Mouse (Mus musculus) natural killer cell, adult 2 months (primary cell): ENCODE data around the gene Atp2a3.
A peak's percentile ranks its signal among the peaks of the same experiment; 100 is the strongest.

Experiments
- DNase-seq, 2 experiments: peaks; one replicate each; pipeline ENCODE4 v3.0.0; 2022; ENCODE audit warnings: low spot score in 2 of 2

Atp2a3 gene

DNA sequence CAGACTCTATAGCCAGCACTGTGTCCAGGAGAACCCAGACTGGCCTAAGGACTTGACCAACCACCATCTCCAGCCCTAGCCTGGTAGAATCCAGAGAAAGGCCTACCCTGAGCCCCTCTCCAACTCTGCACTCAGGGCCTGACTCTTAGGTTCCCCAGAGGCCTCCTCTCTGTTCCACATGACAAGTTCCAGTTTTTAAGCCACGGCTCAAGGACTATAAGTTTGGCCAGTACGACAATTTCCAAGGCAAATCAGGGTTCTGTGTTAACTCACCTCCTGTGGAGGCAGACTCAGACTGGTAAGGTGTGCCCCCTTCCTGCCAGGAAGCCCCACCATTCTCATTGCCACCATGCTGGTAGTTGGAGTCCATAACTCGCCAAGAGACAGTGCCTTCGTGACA lies 6.8 kb upstream of the Atp2a3 start:
- DNase-seq = no peak

DNA sequence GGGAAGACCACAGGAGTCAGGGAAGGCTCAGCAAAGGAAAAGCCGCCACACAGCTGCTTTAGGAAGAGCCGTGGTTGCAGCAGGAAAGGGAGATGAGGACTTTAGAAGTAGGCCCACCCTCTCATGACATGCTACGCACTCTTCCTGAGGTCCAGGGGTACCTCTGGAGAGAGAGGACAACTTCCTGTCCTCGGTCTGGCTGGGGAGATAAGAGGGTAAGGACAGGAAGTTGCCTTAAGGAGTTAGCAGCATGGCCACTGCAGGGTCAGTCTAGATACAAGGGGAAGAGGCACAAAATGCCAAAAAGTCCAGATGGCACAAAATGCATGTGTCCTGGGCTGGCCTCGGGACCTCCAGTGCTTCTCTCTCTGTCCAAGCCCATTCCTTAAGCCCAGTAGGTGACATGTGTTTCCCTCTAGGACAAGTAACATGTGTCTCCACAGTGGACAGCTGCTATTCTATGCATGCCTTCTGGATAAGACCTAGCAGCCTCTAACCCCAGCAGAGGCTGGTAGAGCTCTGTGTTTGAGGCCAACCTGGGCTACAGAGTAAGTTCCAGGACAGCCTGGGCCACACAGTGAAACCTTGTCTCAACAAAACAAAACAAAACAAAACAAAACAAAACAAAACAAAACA lies 5.5 kb upstream of the Atp2a3 start:
- no peak for DNase-seq

DNA sequence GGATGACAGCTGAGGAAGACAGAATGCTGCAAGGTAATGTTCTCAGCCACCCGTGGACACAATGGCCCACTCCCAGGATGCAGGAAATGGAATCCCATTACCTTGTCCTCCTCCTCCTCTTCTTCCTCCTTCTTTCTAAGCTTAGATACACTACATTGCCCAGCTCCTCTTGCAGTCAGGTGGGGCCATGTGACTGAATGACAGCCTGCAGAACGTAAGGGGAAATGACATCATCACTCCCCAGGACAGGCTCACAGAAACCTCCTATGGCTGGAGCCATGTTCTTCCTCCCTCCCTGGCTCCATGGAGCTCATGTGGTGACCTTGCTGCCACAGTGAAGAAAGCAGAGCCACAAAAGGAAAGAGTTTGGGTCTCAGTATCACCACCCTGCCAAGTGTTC lies 3.7 kb upstream of the Atp2a3 start:
- DNase-seq = peak in 1 of 2 experiments; percentile 38

DNA sequence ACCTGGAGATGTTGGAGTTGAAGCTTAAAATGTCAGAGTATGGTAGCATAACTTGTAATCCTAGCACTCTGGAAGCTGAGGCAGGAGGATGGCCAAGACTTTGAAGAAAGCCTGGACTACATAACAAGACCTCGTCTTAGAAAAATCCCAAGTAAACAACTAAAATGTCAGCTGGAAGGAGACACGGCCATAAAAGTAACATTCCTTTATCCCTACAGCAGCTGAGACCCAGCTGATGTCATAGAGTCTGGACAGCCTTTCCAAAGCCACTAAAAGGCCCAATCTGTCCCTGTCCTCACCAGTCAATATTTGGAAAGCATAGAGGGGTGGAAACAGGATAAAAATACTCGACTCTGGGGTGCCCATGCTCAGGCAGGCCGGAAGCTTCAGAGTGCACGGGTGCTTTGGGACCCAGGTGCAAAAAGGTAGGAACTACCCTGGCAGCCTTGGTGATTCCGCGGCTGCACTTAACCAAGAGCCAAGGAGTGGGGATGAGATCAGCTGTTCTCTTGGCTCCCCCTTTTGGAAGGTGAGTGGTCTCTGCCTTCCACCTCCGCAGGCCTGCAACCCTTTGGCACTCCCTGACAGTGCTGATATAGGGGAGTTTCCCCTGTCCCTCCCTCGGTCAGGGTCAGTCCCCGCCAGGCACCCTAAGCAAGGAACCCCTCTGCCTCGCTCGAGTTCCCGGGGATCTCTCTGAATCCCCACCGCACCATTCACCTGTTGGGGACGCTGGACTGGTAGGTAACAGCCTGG lies 867 bp upstream of the Atp2a3 start:
- DNase-seq = peak in 1 of 2 experiments; percentile 16

DNA sequence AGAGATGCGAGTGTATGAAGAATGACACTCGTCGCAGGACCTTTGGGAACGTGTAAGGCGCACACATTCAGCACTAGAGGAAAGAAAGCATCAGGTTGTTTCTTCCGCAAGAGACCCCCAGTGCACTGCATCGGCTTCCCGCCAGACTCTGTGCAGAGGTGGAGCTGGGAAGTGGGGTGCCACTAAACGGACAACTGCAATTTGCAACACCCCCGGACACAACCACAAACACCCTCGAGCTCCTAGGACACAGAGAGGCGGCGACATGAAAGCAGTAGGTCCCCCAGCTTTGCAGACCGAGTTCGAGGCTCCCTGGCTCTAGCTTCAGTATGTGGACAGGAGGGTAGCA lies 272 bp upstream of the Atp2a3 start:
- DNase-seq = peak in 1 of 2 experiments; percentile 74

DNA sequence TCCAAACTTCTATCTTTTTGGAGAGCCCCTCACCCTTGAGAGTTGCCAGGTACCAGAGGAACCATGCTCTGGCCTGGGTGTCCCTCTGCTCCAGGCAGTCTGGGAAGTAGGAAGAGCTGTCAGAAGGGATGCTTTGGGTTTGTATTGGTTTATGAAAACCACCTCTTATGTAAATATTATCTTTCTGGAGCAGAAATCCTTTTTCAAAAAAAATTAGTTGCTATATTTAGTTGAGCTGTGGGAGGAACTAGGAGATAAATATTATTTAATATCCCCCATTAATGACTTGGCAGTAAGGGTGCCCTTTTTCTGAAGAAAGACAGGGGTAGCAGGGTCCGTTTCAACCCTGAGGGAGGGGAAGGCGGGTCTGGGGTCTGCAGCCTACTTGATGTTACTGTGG lies 1.4 kb downstream of the Atp2a3 start:
- DNase-seq = no peak

DNA sequence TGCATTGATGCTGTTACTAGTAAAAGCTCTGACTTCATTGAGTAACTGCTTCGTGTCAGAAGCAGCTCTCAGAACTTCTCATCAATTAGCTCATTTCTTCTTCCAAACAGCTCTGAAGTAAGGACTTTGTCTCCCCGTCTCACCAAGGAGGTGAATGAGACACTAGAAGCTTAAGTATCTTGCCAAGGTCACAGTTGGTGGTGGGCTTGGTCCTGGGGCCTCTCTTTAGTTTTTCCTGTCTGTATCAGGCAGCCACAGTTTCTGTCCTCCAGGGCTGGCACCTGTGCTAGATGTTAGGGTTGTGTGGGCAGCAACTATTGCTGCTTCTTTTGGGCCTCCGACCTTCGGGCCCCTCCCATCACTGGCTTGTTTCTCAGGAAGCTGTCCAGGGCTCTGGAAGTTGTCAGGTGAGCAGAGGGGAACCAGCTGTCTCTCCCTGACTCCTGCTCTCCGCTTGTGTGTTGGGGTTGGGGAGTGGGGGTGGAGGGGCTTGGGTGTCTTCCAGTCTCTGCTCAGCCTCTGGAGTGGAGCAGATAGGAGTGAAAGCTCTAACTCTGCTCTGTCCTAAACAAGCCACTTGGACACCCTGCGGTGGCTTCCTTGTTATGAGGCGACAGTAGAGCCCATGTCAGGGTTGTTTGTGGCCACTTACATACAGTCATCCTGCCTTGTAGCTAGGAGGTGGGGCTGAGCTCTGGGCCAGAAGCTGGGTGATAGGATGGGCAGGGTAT lies 2.3 kb downstream of the Atp2a3 start:
- DNase-seq = peak in 1 of 2 experiments; percentile 43

DNA sequence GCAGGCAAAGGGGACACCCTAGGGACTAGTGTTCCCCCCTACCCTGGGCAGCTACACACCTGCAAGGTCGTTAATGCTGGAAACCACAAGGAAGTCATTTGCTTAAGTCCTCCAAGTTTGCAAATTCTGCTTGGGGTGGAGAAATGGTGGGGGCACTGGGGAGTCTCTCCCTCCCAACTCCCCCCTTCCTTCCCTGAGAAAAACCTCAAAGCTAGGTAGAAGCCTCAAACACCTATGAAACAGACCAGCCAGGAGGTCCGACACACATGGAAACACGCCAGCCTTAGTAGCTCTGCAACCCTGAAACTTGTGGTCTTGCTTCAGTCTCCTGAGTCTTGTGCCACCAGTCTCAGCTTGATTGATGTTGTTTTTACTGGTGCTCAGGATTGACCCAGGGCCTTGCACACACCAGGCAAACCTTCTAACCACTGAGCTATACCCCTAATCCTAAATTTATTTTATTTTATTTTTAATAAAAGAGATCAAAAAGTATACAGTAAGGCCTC lies 2.9 kb downstream of the Atp2a3 start:
- no peak for DNase-seq

DNA sequence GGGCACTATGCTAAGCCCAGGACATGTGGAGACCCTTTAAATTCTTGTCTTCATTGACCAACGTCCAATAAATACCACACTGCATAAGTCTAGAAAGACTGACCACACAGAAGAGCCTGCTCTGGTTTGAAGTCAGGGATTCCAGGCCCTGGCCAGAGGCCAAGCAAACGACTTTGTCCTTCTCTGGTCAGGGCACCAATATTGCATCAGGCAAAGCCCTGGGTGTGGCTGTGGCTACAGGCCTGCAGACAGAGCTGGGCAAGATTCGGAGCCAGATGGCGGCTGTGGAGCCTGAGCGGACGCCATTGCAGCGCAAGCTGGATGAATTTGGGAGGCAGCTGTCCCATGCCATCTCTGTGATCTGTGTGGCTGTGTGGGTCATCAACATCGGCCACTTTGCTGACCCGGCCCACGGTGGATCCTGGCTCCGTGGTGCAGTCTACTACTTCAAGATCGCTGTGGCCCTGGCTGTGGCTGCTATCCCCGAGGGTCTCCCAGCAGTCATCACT lies 14.1 kb downstream of the Atp2a3 start:
- DNase-seq = no peak

DNA sequence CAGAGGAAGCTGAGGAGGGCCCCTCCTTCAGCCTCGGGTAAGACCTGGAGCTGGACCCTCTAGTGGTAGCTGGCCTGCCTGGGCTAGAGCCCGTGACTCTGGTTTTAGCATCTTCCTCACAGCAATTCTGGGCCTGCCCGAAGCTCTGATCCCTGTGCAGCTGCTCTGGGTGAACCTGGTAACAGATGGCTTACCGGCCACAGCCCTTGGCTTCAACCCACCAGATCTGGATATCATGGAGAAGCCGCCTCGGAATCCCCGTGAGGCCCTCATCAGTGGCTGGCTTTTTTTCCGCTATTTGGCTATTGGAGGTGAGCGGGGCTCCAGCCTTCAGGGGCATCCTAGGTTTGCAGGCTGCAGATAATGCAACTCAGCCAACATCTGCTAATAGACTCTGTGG lies 21.5 kb downstream of the Atp2a3 start:
- DNase-seq = no peak

DNA sequence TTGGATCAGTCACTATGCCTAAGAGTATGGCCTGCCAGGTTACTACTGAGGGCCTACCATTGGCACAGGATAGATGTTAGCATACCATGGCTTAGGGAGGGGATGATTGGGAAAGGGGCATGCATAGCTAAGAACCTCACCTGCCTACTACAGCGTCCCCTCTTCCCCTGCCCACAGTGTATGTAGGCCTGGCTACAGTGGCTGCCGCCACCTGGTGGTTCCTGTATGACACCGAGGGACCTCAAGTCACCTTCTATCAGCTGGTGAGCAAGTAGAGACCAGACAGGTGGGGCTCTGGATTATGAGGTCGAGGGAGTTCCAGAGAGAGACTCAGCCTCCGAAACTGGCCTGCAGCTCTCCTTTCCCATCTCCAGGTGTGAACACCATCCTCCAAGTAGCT lies 22.3 kb downstream of the Atp2a3 start:
- DNase-seq = no peak

DNA sequence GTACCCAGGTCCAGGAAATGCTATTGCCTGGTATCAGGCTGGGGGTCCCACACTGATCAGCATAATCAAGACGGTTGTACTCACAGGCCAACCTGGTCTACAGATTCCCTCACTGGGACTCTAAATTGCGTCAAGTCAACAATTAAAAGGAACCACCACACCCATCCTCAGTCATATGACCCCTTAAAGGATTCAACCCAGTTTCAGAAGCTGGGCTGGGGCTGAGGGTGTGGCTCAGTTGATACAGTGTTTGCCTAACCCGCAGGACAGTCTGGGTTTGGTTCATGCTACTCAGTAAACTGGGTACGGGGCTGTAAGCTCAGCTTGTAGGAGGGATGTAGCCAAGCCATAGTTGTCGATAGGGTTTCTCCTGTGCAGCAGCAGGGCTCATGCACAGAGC lies 25.8 kb downstream of the Atp2a3 start:
- peak in 1 of 2 experiments; percentile 16 for DNase-seq

DNA sequence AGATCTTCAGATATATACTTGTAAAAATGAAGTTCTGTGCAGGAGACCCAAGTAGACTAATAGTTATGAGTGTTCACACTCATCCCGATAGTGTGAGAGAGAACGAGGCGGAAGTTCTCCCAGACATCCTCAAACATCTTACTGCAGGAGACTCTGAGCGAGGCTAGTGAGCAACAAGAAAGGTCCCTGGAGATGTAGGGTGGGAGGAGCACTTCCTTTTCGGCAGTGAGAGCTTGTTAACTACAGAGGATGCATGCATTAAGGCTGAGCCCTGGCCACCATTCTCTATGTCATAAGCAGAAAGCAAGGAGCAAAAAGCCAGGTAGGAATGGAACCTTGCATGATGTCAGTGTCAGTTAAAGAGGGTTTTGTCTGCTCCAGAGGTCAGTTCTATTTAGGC lies 26.3 kb downstream of the Atp2a3 start:
- DNase-seq = no peak

DNA sequence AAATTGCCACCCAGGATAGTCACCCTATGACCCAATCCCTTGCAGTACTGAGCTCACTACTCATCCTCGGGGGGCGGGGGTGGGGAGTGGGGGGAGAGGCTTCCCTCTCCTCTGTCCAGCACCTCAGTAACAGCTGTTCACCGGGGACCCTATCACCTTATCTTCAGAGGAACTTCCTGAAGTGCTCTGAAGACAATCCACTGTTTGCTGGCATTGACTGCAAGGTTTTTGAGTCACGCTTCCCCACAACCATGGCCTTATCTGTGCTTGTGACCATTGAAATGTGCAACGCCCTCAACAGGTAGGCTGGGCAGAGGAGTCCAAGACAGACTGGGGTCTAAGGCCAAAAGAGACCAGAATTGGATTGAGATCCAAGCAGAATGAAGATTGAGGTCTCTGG lies 26.8 kb downstream of the Atp2a3 start:
- DNase-seq = no peak

DNA sequence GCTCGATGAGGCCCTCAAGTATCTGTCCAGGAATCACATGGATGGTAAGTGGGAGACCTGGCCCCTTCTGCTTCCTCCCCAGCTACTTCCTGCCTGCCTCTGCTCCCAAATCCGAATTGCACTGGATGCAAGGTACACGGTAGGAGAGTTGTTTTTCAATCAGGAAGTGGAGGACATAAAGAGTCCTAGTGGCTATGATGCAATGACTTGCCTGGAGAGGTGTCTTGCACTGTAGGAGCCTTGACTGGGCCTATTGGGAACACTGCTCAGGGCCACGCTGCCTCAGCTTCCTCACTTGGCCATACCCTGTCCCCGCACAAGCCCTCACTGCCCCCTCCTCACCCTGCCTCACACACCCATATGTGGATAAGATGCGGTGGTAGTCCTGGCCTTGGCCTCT lies 28.1 kb downstream of the Atp2a3 start:
- no peak for DNase-seq

DNA sequence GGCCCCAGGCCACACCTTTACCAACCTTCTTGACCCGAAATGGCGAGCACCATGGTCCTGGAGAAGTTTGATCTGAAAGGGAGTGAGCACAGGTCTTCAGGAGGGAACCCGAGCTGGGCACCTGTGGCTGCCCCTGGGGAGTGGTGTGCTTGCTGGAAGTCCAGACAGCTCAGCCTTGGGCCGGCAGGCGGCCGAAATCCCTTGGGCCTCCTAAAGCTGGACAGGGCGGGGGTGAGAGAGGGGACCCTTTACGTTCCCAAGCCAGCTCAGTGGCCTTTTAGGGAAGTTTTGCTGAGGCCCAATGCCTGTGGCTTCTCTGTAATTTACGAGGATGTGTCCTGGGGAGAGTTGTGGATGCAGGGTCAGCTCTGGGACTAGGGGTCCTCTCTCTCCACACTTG lies 29.7 kb downstream of the Atp2a3 start:
- no peak for DNase-seq

DNA sequence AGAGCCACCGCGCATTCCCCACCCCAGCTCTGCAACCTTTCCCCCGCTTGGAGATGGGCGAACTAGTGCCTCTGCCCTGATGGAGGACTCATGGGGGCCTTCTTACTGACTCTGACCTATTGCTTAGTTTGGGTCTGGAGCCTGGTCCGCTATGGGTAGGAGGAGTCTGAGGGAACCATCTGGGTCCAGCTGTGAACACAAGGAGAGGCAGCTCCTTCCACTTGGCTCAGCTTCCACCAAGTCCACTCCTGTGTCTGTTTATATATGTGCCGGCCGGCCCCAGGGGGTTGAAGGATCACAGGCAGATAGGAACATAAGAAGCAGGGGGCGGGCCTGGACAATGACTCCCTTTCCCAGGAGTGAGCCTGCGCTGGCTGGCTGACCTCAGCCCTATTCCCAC lies 31.0 kb downstream of the Atp2a3 start:
- DNase-seq = no peak

DNA sequence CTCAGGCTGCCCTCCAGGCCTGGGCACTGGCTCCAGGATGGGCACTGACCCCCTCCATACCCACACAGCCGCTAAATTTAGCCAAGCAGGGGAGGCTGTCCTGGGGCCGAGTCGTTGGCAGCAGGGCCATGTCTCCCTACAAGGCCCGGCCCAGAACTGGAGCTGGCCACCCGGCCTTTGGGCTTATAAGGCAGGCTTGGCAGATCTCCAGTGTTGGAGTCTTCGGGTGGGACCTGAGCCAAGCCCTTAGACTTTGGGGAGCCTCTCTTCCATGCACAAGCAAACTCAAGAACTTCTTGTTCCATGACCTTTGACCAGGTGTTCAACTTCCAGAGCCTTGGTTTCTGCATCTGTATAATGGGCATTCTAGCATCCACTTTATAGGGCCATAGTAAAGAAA lies 35.4 kb downstream of the Atp2a3 start:
- no peak for DNase-seq

DNA sequence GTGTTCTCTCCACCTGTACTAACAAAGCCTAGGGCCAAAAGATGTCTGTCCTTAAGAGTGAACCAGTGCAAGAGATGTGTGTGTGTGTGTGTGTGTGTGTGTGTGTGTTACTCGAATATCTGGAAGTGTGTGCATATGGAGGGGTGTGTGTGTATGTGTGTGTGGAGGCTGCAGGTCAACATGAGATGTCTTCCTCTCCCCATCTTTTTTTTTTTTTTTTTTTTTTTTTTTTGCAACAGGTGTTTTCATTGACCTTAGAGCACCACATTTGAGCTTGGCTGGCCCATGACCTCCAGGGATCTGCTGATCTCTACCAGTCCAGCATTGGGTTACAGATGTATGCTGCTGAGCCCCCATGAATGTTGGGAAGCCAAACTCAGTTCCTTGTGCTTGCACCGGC lies 35.8 kb downstream of the Atp2a3 start:
- DNase-seq = no peak

DNA sequence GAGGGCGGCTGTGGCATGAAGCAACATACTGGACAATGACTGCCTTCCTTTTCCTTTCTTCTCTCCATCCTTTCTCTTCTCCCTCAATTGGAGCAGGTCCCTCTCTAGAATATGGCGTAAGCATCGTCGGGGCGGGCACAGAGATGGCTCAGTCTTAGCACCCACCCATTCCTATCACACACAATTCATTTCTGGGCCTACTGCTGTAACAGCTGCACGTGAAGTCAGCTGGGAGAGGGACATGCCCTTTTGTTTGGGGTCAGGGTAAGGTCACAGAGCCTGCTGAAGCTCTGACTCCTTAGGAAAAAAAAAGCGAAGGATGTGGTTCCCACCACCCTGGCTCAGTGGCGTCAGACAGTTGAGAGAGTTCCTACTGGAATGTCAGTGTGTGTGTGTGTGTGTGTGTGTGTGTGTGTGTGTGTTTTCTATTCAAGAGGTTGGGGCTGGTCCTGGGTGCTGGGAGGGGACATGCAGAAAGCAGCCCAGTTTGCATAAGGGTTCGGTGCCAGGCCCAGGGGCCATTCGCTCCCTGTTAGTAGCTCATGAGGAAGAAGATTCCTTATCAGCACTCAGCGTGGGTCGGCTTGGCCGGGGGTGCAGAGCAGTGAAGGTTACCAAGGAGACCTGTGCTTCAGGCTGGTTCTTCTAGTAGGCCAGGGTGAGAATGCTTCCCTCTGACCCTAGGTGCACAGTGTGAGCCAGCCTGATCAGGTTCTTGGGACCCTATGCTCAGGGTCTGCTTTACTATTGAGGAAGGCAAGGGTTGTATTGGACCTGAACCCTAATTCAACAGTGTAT lies 36.8 kb downstream of the Atp2a3 start:
- no peak for DNase-seq

DNA sequence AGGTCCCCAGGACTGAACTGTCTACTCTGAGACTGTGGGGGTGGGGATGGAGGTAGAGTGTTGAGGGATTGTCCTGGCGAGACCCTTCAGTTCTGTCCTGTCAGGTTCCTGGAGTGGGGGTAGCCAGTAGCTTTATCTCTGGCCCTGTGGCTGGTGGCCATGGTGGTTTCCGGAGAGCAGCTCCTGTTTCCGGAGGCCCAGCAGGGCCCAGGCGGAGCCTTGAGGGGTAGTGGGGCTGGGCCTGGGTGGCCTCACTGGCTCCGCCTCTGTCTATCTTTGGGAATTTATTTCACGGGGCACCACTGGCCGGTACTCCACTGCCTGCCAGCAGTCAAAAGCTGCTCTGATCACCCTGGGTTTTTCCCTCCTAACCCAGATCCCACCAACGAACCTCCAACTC lies 37.8 kb downstream of the Atp2a3 start, which contains the start of gene P2rx1:
TSS of gene P2rx1 (plus strand) at position 333 of the 400 bp plus-strand sequence.
- DNase-seq = peak; percentile 47 to 62

DNA sequence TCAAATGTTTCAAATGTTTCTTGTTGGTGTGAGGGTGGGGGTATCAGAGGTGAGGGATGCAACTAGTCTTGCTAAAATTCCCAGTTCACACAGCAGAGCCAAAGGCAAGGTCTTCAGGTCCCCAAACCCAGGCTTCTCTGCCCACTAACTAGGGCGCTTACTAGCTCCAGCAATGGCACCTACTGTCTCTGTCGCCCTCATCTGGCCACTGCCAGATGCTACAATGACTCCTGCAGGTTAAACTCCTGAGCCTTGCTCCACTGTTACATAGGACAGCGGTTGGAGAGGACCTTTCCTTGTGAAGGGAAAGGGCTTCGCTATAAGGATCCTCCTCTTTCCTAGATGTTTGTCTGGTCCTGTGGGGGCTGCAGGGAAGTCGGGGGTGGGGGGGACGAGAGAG lies 40.1 kb downstream of the Atp2a3 start:
- DNase-seq = peak; percentile 46 to 69
